Mouse (Mus musculus): ENCODE measurements at regions not wholly inside any gene's neighbourhood (a gene's known extent, or its start where the extent isn't known, plus 50 kb on each side); places are given as distances from the start of the nearest gene placed in this dataset.

DNA sequence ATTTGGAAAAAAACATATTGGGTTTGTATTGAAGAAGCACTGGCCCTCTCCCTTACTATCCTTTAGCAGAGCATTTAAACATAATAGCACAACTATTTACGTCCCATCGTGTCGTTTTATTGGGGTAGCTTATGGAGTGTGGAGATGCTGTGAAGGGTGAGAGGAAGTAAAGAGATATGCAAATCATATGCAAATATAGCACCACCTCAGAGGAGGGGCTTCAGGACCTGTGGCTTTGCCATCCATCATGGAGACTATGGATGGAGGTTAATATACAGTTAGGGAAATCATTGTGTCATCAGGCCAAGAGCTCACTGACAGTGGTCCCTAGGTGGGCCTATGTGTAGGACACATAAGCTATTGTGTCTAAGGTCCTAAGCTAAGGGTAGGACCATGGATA, 178.2 kb downstream of the Tle3 start:
- TF ChIP-seq EP300 (IDR thresholded peaks at IDR 0.05; ENCODE audit: insufficient read depth, low read depth, low read length): no peak
- no peak for TF ChIP-seq CTCF (IDR thresholded peaks at IDR 0.05; ENCODE audit: low read depth, low read length)
- TF ChIP-seq POLR2A (IDR thresholded peaks at IDR 0.05; ENCODE audit: insufficient read depth, low read length): no peak
- Histone ChIP-seq H3K9me3 (replicated peaks; ENCODE audit: control insufficient read depth, insufficient read depth, low read length, poor library complexity, severe bottlenecking) (0 out of 2 replicates have a peak, but pooled peaks cover 11% of the 10 kb centered on the region), H3K36me3 (ENCODE audit: control insufficient read depth, insufficient read depth, low read length, poor library complexity, severe bottlenecking) (no peaks in the 10 kb centered on the region), H3K27me3 (ENCODE audit: control insufficient read depth, insufficient read depth, low read length, poor library complexity, severe bottlenecking) (no peaks in the 10 kb centered on the region), H3K4me1 (ENCODE audit: control insufficient read depth, insufficient read depth, low read length) (no peaks in the 10 kb centered on the region), H3K4me3 (ENCODE audit: low read depth, low read length) (no peak overlapping the region), H3K9ac (ENCODE audit: low read depth, poor library complexity, severe bottlenecking) (no peak overlapping the region), H3K27ac (ENCODE audit: insufficient read depth, low read length) (no peak overlapping the region)

DNA sequence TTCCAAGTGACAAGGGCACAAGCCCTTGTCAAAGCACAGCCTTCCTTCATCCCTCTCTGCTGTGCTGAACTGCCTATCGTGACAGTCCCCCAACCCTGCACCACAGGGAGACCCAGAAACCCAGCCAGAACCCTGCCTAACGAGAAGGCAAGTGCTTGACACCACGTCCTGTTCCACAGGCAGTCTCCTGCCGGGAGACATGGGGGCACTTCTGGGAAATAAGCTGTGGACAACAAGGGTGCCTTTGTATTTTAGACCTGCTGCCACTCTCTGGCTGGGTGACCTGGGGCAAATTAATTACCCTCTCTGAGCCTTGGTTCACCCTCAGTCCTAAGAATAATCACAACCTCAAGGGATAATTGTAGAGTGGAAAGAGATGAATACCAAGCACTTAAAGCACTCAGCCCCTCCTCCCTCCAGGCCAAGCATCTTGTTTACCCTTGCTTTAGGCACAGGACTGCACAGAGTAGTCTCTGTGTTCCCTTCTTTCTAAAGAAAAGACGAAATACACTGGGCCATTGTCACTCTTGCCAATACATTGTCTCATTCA, 177.6 kb downstream of the Tle3 start:
- H3K4me3 ChIP-seq (ENCODE audit: low read depth, low read length): no peak overlapping the region
- H3K9ac ChIP-seq (ENCODE audit: low read depth, poor library complexity, severe bottlenecking): no peak overlapping the region
- H3K4me1 ChIP-seq (ENCODE audit: control insufficient read depth, insufficient read depth, low read length): no peaks in the 10 kb centered on the region
- H3K27me3 ChIP-seq (ENCODE audit: control insufficient read depth, insufficient read depth, low read length, poor library complexity, severe bottlenecking): no peaks in the 10 kb centered on the region
- 0 out of 2 replicates have a peak, but pooled peaks cover 11% of the 10 kb centered on the region for H3K9me3 ChIP-seq (replicated peaks; ENCODE audit: control insufficient read depth, insufficient read depth, low read length, poor library complexity, severe bottlenecking)
- no peaks in the 10 kb centered on the region for H3K36me3 ChIP-seq (ENCODE audit: control insufficient read depth, insufficient read depth, low read length, poor library complexity, severe bottlenecking)
- no peak for TF ChIP-seq POLR2A (IDR thresholded peaks at IDR 0.05; ENCODE audit: insufficient read depth, low read length)
- TF ChIP-seq EP300 (IDR thresholded peaks at IDR 0.05; ENCODE audit: insufficient read depth, low read depth, low read length): no peak
- no peak overlapping the region for H3K27ac ChIP-seq (ENCODE audit: insufficient read depth, low read length)

- no peak overlapping the region for H3K27ac ChIP-seq (ENCODE audit: insufficient read depth, low read length)
- no peak overlapping the region for H3K9ac ChIP-seq (ENCODE audit: low read depth, poor library complexity, severe bottlenecking)
- TF ChIP-seq EP300 (IDR thresholded peaks at IDR 0.05; ENCODE audit: insufficient read depth, low read depth, low read length): no peak
- no peak for TF ChIP-seq POLR2A (IDR thresholded peaks at IDR 0.05; ENCODE audit: insufficient read depth, low read length)
- no peak for TF ChIP-seq CTCF (IDR thresholded peaks at IDR 0.05; ENCODE audit: low read depth, low read length)
- no peaks in the 10 kb centered on the region for H3K36me3 ChIP-seq (ENCODE audit: control insufficient read depth, insufficient read depth, low read length, poor library complexity, severe bottlenecking)
- no peaks in the 10 kb centered on the region for H3K9me3 ChIP-seq (replicated peaks; ENCODE audit: control insufficient read depth, insufficient read depth, low read length, poor library complexity, severe bottlenecking)
- no peaks in the 10 kb centered on the region for H3K27me3 ChIP-seq (ENCODE audit: control insufficient read depth, insufficient read depth, low read length, poor library complexity, severe bottlenecking)
- H3K4me3 ChIP-seq (ENCODE audit: low read depth, low read length): no peak overlapping the region
- peaks cover 1% of the 10 kb centered on the region for H3K4me1 ChIP-seq (ENCODE audit: control insufficient read depth, insufficient read depth, low read length)
Measured at GRCm38 (mm10) chr9:61537316-61538189, 165.4 kb downstream of the Tle3 start.

GRCm38 (mm10) chr9:61533237-61533636, 161.1 kb downstream of the Tle3 start:
- Histone ChIP-seq H3K27ac (ENCODE audit: insufficient read depth, low read length) (no peak overlapping the region), H3K4me3 (ENCODE audit: low read depth, low read length) (no peak overlapping the region), H3K9me3 (replicated peaks; ENCODE audit: control insufficient read depth, insufficient read depth, low read length, poor library complexity, severe bottlenecking) (no peaks in the 10 kb centered on the region), H3K9ac (ENCODE audit: low read depth, poor library complexity, severe bottlenecking) (no peak overlapping the region), H3K36me3 (ENCODE audit: control insufficient read depth, insufficient read depth, low read length, poor library complexity, severe bottlenecking) (no peaks in the 10 kb centered on the region), H3K27me3 (ENCODE audit: control insufficient read depth, insufficient read depth, low read length, poor library complexity, severe bottlenecking) (no peaks in the 10 kb centered on the region), H3K4me1 (ENCODE audit: control insufficient read depth, insufficient read depth, low read length) (peaks cover 1% of the 10 kb centered on the region)
- no peak for TF ChIP-seq POLR2A (IDR thresholded peaks at IDR 0.05; ENCODE audit: insufficient read depth, low read length)
- no peak for TF ChIP-seq EP300 (IDR thresholded peaks at IDR 0.05; ENCODE audit: insufficient read depth, low read depth, low read length)
- no peak for TF ChIP-seq CTCF (IDR thresholded peaks at IDR 0.05; ENCODE audit: low read depth, low read length)

DNA sequence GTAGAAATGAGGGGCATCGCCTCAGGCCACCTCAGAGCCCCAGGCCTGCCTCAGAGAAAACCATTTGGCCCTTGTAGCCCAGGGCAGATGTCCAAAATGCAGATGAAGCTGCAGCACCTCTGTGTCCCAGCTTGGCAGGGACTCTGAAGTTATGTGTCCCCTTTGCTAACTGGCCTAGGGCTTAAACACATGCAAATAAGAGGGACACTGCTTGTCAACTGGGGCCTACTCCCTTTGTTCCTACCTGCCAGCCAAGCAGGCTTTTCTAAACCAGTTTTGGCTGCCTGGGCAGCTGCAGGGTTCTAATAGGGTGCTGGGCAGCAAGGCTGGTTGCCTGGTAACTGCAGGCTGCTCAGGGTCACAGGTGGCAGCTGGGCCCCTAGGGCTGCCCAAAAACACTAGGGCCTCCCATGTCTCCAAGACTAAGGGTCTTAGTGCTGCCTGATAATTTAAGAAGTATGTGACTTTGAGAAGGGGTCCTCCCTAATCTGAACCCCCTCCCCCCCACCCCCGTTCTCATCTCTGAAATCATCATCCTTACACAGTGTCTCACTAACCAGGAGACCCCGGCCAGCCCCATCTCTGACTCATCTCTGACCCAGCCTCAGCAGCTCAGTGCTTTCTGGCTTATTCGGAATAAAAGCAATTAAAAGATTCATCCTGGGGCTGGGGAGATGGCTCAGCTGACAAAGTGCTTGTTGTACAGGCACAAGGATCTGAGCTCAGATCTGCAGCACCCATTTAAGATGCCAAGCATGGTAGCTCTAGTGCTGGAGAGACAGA, 158.3 kb downstream of the Tle3 start:
- H3K27me3 ChIP-seq (ENCODE audit: control insufficient read depth, insufficient read depth, low read length, poor library complexity, severe bottlenecking): no peaks in the 10 kb centered on the region
- no peaks in the 10 kb centered on the region for H3K36me3 ChIP-seq (ENCODE audit: control insufficient read depth, insufficient read depth, low read length, poor library complexity, severe bottlenecking)
- TF ChIP-seq EP300 (IDR thresholded peaks at IDR 0.05; ENCODE audit: insufficient read depth, low read depth, low read length) (no peak), CTCF (IDR thresholded peaks at IDR 0.05; ENCODE audit: low read depth, low read length) (no peak), POLR2A (IDR thresholded peaks at IDR 0.05; ENCODE audit: insufficient read depth, low read length) (no peak)
- no peak overlapping the region for H3K9ac ChIP-seq (ENCODE audit: low read depth, poor library complexity, severe bottlenecking)
- H3K9me3 ChIP-seq (replicated peaks; ENCODE audit: control insufficient read depth, insufficient read depth, low read length, poor library complexity, severe bottlenecking): no peaks in the 10 kb centered on the region
- no peak overlapping the region for H3K4me3 ChIP-seq (ENCODE audit: low read depth, low read length)
- H3K27ac ChIP-seq (ENCODE audit: insufficient read depth, low read length): no peak overlapping the region
- no peaks in the 10 kb centered on the region for H3K4me1 ChIP-seq (ENCODE audit: control insufficient read depth, insufficient read depth, low read length)
